Mouse (Mus musculus) heart, adult 2 months (tissue): ENCODE results near the gene Hdhd5.

Experiments used
- CTCF ChIP-seq: fragments of 200-600 bp; IDR thresholded peaks from 2 replicates; pipeline ENCODE4 v1.8.1; 2022; ENCODE audit warnings: antibody characterized with exemption, mild to moderate bottlenecking, moderate library complexity
- EP300 ChIP-seq: fragments of 200-500 bp; IDR thresholded peaks from 2 replicates; pipeline ENCODE4 v1.6.1; 2011; ENCODE audit warnings: low read depth, low read length, control low read depth; ENCODE audit not compliant: insufficient read depth
- POLR2A ChIP-seq: fragments of 200-500 bp; IDR thresholded peaks from 2 replicates; pipeline ENCODE4 v1.6.1; 2011; ENCODE audit warnings: mild to moderate bottlenecking, low read depth, low read length, control low read depth; ENCODE audit not compliant: insufficient read depth

GRCm38 (mm10) chr6:120555983-120556567 is 25.0 kb upstream of the Hdhd5 start:
- no peak for TF ChIP-seq CTCF
- no peak for TF ChIP-seq EP300
- TF ChIP-seq POLR2A: no peak
